Mouse (Mus musculus): Measurements from ENCODE around the gene Abcb11.
"Not testable (repeated sequence)": the region's sequence is repeated elsewhere in the genome, so short reads cannot be mapped to it uniquely, and the experiment has no call there.

Gene Abcb11

DNA sequence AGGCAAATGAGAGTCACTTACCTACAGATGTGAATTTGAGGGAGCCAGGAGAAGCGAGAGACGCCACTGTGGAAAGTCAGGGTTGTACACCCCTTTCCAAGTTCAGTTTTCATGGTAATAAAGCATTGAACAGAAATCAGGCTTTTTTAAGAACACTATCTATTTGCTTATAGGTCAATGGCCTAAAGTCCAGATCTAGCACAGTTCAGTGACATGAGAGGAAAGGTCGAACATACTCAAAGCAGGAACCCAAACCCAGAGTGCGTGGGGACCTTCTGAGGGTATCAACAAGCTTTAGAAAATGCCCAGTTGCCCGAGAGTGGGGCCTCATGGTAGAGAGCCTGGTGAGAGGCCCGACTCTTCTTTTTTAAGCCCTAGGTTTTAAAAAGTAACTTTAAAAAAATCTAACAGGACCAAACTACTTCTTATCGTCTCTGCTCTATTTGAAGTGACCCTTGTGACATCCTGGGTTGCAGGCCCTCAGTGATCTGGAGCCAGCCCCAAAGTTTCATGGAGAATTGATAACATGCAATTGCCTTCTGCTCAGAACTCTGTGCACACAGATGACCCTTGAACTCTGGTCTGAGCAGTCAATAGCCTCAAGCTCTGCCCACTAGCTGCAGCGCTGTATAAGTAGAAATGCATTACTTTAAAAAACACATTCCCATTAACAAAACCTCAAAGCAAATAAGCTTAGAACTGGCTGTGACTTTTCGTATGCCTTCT lies at the start of gene Abcb11:
TSS of gene Abcb11 (minus strand) at position 121 of the 726 bp plus-strand sequence.
- no peak for DNase-seq (ENCODE audit: low spot score)

DNA sequence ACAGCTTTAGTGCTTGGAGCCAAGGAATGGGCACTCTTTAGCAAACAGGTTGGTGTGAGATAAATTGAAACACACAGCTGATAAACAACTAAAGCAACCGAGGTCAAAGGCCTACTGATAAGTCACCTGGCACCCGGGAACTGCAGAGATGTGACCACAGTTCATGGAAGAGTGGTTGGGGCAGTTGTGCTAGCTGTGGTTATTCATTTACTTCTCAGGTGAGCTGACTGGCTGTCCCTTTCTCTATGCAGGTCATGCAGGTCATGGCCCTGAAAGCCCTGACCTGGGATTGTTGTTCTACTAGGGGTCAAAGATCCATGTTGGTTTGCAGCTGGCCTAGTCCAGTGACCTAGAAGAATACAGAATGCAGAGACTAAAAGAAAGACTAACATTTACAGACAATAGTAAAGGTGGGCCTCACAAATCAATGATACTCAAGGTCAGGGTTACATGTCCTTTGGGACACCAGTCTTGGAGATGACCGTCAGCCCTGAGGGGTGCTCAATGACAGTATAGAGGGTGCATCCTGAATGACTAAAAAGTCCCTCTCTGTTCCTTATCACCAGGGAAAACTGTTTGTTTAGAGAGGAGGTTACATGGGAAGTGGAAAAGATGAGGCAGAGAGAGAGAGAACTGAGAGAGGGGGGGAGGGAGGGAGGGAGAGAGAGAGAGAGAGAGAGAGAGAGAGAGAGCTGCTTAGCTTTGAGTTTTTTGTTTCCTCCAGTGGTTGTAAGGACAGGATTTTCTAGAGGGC lies 43.9 kb upstream of the Abcb11 start:
- DNase-seq (ENCODE audit: low spot score), result no peak

DNA sequence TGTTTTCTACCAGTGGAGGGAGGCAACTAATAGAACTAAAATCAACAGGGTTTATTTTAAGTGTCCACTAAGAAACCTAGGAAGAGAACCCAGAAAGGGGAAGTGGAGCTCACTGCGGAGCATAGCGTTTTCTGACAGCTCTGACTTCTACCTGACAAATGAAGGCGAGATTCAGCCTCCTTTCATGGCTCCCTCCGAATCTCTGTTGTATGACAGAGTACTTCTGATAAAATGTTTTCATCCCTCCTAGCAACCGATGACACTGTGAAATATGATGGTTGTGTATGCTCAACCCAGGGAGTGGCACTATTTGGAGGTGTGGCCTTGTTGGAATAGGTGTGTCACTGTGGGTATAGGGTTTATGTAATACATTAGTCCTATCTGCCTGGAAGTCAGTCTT lies 40.4 kb upstream of the Abcb11 start:
- no peak for DNase-seq (ENCODE audit: low spot score)

DNA sequence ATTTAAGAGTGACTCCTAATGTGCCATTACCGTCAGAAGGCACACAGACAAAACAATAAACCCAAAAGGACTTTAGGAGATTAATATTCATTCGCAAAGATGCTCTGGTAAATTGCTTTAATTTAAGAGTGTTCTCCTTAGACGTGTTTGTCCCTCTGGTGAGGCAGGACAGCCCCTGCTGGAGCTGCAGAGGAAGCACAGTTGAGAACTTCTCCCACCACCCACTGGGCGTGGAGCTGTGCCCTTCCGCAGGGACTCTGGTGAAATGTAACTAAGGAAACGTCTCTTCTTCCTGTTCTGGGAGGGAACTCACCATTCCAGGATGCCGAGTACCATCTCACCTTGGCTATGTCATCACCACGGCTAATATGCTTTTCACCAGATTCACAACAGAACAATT lies 39.3 kb upstream of the Abcb11 start:
- no peak for DNase-seq (ENCODE audit: low spot score)

DNA sequence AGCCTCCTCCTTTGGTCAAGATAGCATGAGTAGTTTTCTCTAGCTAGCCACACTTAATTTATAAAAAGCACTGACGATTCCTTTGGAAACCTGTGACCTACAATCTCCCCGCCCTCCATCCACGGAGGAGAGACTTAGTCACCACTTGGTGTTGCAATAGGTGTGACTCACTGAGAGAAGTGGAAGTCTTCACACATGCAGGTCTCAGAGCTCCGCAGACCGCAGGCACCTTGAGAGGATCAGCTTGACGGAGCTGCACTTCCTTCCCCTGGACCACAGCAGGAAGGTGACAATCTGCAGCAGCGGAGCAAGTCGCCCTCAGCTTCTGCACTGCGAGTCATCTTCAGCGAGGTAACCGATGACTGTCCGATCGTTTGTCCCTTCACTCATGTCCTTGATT lies 37.9 kb upstream of the Abcb11 start, which contains the start of gene Dhrs9:
TSS of gene Dhrs9 (plus strand) at position 165 of the 400 bp plus-strand sequence.
- DNase-seq (ENCODE audit: low spot score), result peak; percentile 78

DNA sequence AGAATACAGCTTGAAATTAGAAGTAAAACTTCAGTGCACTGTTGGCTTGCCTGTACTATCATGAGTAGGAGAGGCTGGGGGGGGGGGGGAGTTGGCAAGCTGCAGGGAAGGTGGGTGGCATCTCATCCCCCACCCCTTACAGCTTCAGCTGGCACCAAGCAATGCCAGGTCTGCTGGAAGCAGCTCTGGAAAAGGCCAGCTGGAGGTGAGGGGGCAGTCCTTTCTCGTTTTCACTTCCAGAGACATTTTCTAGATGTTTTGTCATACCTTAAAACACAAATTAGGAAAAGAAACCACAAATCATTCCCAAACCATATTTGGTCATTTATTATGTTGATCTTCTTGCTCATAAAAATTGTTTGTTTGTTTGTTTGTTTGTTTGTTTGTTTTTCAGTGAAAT lies 37.4 kb upstream of the Abcb11 start:
- DNase-seq (ENCODE audit: low spot score), result no peak

DNA sequence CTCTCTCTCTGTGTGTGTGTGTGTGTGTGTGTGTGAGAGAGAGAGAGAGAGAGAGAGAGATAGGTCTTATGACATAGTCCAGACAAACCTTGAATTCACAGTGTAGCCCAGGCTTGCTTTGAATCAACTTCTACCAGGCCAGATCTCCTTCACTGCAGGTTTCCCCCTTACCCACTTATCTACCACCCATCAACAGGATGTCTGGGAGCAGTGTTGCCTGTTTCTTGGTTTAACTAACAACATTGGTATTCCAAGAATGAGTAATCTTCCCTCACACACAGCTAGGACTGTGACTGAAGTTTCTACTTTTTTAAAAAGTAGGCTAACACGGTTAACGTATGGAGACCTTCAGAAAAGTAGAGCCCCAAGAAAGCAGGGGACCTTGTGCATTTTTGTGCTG lies 34.4 kb upstream of the Abcb11 start:
- DNase-seq (ENCODE audit: low spot score), result no peak

DNA sequence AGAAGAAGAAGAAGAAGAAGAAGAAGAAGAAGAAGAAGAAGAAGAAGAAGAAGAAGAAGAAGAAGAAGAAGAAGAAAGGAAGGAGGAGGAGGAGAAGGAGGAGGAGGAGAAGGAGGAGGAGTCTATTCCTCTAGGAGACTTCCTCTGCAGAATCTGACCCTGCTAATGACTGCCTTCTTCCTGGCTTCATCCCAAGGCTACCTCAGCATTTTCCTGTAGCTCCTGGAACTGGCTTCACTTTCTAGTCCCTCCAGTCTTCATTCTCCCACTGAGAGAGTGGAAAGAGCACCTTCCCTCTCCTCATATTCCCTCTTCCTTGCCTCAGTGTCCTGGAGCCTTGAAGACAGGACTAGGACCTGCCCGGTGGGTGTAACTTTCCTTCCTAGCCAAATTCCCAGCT lies 22.9 kb upstream of the Abcb11 start:
- DNase-seq (ENCODE audit: low spot score), result no peak

DNA sequence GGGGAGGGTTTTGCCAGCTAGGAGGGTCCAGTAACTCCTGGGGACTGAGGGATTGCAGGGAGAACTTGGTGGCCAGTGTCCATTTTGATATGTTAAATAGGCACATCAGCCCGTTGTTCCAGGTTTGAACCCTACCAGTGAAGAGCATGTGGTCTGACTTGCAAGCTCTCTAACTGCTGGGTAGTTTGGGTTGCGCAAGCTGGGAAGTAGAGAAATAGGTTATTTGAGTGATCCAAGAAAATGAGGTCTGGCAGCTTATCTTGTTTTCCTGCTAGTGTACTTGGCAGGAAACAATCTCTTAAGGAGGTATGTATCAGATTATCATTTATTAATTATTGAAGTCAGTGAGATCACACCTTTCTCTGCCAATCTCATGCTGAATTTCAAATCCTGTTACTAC lies 22.4 kb upstream of the Abcb11 start:
- no peak for DNase-seq (ENCODE audit: low spot score)

DNA sequence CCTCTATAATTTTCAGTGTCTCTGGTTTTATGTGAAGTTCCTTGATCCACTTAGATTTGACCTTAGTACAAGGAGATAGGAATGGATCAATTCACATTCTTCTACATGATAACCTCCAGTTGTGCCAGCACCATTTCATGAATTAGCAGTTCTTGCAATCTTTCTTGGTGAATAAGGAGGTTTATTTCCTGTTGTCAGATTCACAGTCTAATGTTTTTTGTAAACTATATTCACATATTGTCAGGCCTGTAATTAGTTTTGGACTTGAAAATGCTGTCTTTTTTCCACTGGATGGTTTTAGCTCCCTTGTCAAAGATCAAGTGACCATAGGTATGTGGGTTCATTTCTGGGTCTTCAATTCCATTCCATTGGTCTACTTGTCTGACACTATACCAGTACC lies 13.0 kb upstream of the Abcb11 start:
- DNase-seq (ENCODE audit: low spot score), result not testable (repeated sequence)

DNA sequence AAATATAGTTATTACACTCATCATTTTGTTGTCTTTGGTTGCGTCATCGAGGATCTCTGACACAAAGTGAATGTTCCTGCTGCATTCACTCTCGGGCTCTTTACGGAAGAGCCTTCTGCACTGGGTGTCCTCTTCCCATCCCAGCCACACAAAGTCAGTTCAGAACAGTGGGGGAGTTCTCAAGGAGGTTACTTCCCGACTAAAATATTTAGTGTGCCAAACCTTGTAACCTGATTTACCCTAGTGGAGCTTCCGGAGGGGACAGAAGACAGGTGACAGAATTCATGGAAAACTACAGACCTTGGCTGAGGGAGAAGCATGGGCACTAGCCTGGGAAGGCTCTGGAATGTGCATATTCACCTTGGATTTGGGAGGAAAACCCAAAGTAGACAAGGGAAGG lies 910 bp downstream of the Abcb11 start:
- DNase-seq (ENCODE audit: low spot score), result no peak

DNA sequence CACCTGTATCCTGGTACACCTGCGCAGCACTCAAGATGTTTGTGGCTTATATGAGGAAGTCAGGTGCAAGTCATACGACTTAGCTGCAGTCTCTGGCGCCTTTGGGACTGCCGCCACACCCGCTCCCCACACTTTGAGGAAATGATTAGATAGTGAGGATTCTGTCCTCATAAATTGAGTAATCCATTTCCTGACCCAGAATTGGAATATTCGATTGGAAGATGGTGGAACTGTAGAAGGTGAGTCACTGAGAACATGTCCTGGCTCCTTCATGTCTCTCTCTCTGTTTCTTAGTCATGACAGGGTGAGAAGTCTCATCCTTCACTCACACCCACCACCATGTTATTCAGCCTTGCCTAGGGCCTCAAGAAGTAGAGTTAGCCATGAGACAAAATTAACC lies 10.9 kb downstream of the Abcb11 start:
- DNase-seq (ENCODE audit: low spot score), result not testable (repeated sequence)

DNA sequence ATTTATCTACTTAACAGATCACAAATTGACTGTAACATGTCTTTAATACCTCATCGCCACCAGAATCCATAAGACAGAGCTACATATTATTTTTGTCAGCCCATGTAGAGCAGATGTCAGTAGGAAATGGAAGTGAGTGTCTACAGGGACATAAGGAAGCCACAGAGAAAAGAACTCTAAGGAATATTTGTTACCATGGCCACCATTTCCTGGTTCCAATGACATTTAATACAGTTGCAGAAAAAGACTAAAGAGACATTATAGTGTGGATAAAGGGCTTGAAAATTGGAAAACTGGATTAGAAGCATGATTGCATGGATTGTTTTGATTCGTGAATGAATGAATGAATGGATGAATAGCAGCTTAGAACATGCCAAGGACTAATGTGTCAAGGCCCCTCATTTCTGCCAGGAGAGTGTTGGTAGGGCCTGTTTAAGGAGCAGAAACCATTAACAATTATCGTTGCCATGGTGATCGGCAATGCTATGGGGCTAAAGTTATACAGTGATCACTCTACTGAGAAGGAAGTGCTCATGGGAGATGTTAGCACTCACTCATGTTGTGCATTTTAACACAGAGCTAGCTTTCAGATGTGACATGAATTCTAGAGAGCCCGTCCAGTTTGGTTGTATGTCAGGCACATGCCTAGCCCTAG lies 13.8 kb downstream of the Abcb11 start:
- DNase-seq (ENCODE audit: low spot score), result no peak

DNA sequence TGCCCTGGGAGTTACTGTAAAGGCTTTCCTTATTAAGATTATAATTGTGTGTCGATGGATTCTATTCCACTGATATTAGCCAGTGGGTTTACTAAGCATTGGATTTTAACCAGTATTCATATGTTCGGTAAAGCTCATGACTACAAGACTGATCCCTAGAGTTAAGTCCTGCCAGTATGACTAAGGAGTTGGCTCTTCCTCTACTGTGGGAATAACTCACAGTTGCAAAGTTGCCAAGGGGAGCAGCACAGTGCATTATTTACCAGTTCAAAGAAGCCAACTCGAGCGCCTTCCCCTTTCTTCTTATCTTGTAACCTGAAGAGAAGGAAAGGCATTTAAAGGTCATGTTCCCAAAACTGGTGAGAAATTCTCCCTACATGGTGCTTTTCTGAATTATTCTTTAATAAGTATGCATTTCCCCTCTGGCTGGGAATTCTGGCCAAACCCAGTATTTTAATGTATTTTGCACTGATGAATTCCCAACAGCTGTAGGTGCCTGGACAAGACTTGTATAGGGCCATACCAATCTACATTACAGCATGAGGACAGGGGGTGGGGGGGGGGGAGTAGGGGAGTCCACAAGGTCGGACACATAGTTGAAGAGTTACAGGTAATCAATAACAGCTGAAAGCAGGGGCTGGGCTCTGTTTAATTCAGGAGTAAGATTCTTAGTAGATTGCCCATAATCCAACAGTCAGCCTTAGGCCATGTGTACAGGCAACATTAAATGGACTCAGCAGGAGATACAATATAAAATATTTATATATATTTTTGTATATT lies 17.3 kb downstream of the Abcb11 start:
- DNase-seq (ENCODE audit: low spot score), result no peak

DNA sequence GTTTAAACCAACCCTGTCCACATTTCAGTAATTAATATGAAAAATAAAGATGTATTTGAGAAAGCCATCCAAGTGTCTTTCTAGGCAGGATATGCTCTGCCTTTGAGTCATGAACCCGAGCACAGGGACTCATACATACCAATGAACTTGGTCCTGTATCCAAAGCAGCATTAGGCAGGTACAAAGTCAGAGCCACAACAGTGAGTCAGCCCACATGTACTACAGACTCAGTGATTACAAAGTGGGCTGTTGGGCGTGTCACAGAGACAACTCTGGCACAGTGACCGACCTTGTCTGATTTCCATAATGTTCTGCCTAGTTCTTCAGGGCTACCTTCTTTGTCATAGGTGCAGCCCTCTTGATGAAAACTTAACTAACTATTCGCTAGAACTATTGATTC lies 19.4 kb downstream of the Abcb11 start:
- no peak for DNase-seq (ENCODE audit: low spot score)

DNA sequence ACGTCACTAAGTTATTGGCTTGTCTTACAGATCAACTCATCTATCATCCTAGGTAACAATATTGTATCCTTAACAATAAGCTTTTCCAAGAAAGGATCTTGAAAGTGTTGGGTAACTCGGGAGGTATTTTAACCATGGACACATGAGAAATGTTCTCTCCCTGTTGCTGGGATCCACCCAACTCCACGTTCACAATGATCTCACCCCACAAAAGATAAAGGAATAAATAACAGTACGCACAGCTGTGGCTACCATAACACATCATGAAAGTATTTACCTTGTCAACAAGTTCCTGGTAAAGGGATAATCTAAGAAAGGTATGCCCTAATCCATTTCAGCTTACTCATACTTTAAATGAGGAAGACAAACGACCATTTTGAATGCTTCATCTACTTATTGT lies 21.0 kb downstream of the Abcb11 start:
- no peak for DNase-seq (ENCODE audit: low spot score)

DNA sequence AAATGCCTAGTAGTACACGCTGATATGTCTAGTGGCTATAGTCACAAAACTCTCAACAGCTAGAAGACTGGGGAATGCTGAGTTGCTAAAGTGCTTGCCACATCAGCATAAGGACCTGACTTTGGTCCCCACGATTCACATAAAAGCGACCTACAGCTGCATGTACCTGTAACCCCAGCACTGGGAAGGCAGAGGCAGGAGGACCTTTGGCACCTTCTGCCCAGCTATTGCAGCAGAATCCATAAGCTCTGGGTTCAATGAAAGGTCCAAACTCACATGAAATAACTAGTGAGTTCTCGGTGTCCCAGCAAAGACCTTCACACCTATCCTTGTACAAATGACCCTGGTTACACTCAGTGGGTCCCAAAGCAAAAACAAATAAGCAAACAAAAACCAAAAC lies 31.1 kb downstream of the Abcb11 start:
- DNase-seq (ENCODE audit: low spot score), result no peak

DNA sequence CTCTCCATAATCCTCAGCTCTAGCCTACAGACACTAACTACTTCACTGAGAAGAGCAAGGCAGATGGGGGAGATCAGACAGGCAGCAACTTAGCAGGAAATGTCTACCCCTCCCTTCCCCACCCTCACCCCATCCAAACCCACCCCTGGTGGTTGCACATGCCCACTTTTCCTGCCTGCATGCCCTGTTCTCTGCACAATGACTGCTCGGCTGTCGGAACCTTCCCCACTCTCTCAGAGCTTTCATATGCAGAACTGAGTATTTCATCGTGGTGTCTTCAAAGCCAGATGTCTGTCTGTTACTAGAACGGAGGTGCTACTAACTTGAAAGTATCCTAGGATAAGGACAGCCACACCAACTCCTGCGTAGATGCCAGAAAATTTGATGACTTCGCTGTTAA lies 34.3 kb downstream of the Abcb11 start:
- DNase-seq (ENCODE audit: low spot score), result no peak

DNA sequence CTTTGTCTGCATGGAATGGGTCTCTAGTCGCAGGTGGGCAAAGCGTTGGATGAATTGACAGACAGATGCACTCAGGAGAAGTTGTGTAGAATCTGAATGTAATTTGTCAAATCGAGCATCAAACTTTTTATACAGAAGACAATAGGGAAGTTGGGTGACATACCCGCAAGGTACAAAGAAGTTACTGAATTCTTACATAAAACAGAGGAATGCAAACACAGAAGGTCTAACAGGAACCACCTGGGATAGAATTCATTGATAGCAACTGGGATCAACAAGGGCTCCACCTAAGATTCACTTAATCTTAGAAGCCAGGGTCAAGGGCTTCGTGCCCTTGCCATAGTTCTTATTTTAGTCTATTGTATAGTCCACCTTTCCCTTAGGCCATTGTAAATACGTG lies 41.8 kb downstream of the Abcb11 start:
- DNase-seq (ENCODE audit: low spot score), result not testable (repeated sequence)

DNA sequence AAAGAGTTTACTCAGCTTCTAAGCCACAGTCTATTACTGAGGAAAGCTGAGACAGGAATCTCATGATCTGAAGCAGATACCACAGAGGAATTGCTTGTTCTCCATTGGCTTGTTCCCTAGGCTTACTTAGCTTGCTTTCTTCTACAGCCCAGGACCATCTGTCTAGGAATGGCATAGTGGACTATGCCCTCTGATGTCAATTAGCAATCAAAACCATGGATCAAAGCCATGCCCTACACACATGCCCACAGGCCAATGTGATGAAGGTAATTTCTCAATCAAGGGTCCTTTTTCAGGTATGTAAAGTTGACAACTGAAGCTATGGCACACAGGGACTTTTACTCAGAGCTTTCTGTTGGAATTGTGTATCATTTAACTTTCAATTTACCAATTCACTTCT lies 47.9 kb downstream of the Abcb11 start:
- no peak for DNase-seq (ENCODE audit: low spot score)

DNA sequence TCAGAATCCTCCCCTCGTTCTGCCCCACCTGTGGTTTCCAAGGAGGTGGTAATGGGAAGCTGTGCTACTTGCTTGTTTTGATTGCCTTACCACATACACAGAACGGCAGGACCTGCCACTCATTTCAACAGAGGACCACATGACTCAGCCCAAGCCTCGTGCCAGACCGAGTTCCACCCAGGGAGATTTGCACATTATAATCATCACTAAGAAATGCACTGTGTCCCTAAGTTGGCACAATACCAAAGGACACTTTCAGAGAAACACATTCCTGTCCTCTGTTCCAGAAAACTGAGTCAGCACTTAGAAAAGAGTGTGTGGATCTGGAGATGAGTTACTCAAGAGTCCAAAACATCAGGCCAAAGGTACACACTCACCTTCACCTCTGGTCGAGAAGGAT lies 53.4 kb downstream of the Abcb11 start:
- DNase-seq (ENCODE audit: low spot score), result no peak

DNA sequence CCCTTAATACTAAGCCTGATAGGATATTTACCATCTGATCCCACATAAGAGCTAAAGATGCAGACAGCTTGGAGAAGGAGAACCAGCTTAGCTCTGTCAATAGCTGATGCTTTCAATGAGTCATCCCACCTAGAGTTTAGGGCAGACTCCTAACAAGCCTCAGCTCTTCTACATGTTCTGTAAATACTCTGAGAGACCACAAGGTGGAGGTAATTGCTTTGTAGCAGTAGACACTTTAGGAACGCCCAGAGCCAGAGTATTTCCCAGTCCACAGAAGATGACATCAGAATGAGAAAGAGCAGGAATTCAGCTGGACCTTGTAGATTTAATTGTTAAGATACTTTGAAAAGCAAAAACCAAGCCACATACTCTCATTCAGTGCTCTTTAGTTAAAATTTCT lies 66.5 kb downstream of the Abcb11 start:
- peak; percentile 23 for DNase-seq (ENCODE audit: low spot score)
